Mouse (Mus musculus) stomach, embryonic 16.5 days (tissue): Measurements from ENCODE around the gene Pcsk5. TPM values are rescaled to one million over a fixed set of nuclear protein-coding genes. Genes with fewer than 3 reads are reported as not detected.

Source experiments
- ATAC-seq: fragments of 200-750 bp; cut with Nextera tagmentation; 2 replicates; pipeline ENCODE4 v1.8.0; 2017; ENCODE audit warnings: moderate number of reproducible peaks, moderate TSS enrichment; ENCODE audit not compliant: insufficient read depth, low FRiP score
- H3K27ac ChIP-seq: fragments of 300-500 bp; sonication (generic); 2 replicates; pipeline ENCODE4 v1.5.1; 2014; ENCODE audit warnings: low read length
- H3K27me3 ChIP-seq: fragments of 300-500 bp; sonication (generic); 2 replicates; pipeline ENCODE4 v1.6.1; 2014; ENCODE audit warnings: low read length, control low read depth, mixed read lengths; ENCODE audit not compliant: control insufficient read depth, insufficient read depth
- H3K36me3 ChIP-seq: fragments of 300-500 bp; sonication (generic); 2 replicates; pipeline ENCODE4 v1.6.1; 2014; ENCODE audit warnings: low read length; ENCODE audit not compliant: control insufficient read depth, insufficient read depth
- H3K4me1 ChIP-seq: fragments of 300-500 bp; sonication (generic); 2 replicates; pipeline ENCODE4 v1.6.1; 2014; ENCODE audit warnings: low read length, control low read depth, mixed read lengths; ENCODE audit not compliant: control insufficient read depth, insufficient read depth
- H3K4me2 ChIP-seq: fragments of 300-500 bp; sonication (generic); 2 replicates; pipeline ENCODE4 v1.6.1; 2014; ENCODE audit warnings: low read depth, low read length, mixed read lengths
- H3K4me3 ChIP-seq: fragments of 300-500 bp; sonication (generic); replicated peaks from 2 replicates; pipeline ENCODE4 v1.5.1; 2014; ENCODE audit warnings: mild to moderate bottlenecking, low read length
- H3K9ac ChIP-seq: fragments of 300-500 bp; sonication (generic); 2 replicates; pipeline ENCODE4 v1.6.1; 2014; ENCODE audit warnings: low read length
- H3K9me3 ChIP-seq: fragments of 300-500 bp; sonication (generic); replicated peaks from 2 replicates; pipeline ENCODE4 v1.6.1; 2016; ENCODE audit warnings: low read length, control low read depth; ENCODE audit not compliant: control insufficient read depth
- WGBS: fragments of 180-500 bp; shearing (Covaris S2); extraction: QIAGEN DNeasy Blood & Tissue Kit; methylation state at CpG from one replicate; pipeline ENCODE4 v1.1.7; 2014; 5-methylcytosine and 5-hydroxymethylcytosine counted together
- polyA plus RNA-seq: library from polyadenylated mRNA; unstranded; fragments of >200 nt; fragmentation: Nextera tagmentation; extraction: Ambion mirVana; gene quantifications from 2 replicates; pipeline ENCODE4 v1.2.1, GENCODE M21; 2015

Gene Pcsk5
- polyA plus RNA-seq, 1 experiment from 2014 or later = 12.1 TPM

- H3K9me3 ChIP-seq = no peaks in the 10 kb centered on the region
- no peak for ATAC-seq
- WGBS = 89% methylated on average over 10 of the region's 10 CpGs
- H3K4me3 ChIP-seq = no peak overlapping the region
- no peak overlapping the region for H3K9ac ChIP-seq
- no peaks in the 10 kb centered on the region for H3K36me3 ChIP-seq
- H3K27ac ChIP-seq = no peak overlapping the region
- H3K4me1 ChIP-seq = no peaks in the 10 kb centered on the region
- H3K27me3 ChIP-seq = no peaks in the 10 kb centered on the region
- no peak overlapping the region for H3K4me2 ChIP-seq
These were observed 120.4 kb downstream of the Pcsk5 start for GRCm38 (mm10) chr19:17717066-17717465.

GRCm38 (mm10) chr19:17715281-17715955 is 122.0 kb downstream of the Pcsk5 start:
- Histone ChIP-seq H3K9ac (no peak overlapping the region), H3K27ac (no peak overlapping the region), H3K4me3 (no peak overlapping the region), H3K4me1 (no peaks in the 10 kb centered on the region), H3K4me2 (no peak overlapping the region), H3K27me3 (no peaks in the 10 kb centered on the region), H3K36me3 (no peaks in the 10 kb centered on the region), H3K9me3 (no peaks in the 10 kb centered on the region)
- ATAC-seq = no peak
- 43% methylated on average over 9 of the region's 9 CpGs for WGBS

GRCm38 (mm10) chr19:17691626-17692025 is 145.8 kb downstream of the Pcsk5 start:
- H3K27ac ChIP-seq = no peak overlapping the region
- ATAC-seq = no peak
- no peaks in the 10 kb centered on the region for H3K27me3 ChIP-seq
- no peaks in the 10 kb centered on the region for H3K36me3 ChIP-seq
- no peak overlapping the region for H3K4me2 ChIP-seq
- H3K4me3 ChIP-seq = no peak overlapping the region
- no peak overlapping the region for H3K9ac ChIP-seq
- WGBS = 90% methylated on average over 6 of the region's 6 CpGs
- no peaks in the 10 kb centered on the region for H3K9me3 ChIP-seq
- H3K4me1 ChIP-seq = no peaks in the 10 kb centered on the region

GRCm38 (mm10) chr19:17678371-17678770 is 159.1 kb downstream of the Pcsk5 start:
- H3K27ac ChIP-seq = no peak overlapping the region
- no peaks in the 10 kb centered on the region for H3K9me3 ChIP-seq
- no peak overlapping the region for H3K4me3 ChIP-seq
- H3K27me3 ChIP-seq = no peaks in the 10 kb centered on the region
- ATAC-seq = no peak
- H3K4me2 ChIP-seq = no peak overlapping the region
- 72% methylated on average over 7 of the region's 7 CpGs for WGBS
- no peak overlapping the region for H3K9ac ChIP-seq
- no peaks in the 10 kb centered on the region; the same call in 1 of the 2 replicates for H3K36me3 ChIP-seq
- no peaks in the 10 kb centered on the region for H3K4me1 ChIP-seq

DNA sequence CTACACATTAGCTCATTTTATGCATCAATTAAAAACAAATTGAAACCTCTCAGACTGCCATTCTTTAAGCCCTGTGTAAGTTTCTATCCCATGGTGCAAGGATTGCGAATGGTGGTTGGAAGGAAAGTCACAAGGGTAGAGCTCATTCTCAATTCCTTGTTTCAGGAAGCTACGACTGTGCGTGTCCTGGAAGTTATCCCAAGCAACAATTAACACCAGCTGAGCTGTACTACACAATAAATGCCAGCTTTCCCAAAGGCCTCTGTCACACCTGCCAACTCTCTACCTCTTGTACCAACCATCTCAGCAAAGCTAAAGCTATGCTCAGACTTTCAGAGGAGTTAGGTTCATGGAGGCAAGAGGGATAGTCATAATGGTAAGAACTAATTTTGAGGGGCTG is 174.8 kb downstream of the Pcsk5 start:
- Histone ChIP-seq H3K36me3 (no peaks in the 10 kb centered on the region), H3K4me1 (no peaks in the 10 kb centered on the region), H3K9ac (no peak overlapping the region), H3K4me2 (no peak overlapping the region), H3K4me3 (no peak overlapping the region), H3K27me3 (no peaks in the 10 kb centered on the region), H3K27ac (no peak overlapping the region), H3K9me3 (no peaks in the 10 kb centered on the region)
- 85% methylated on average over 3 of the region's 3 CpGs for WGBS
- ATAC-seq = no peak

- 83% methylated on average over 6 of the region's 6 CpGs for WGBS
These were observed 175.2 kb downstream of the Pcsk5 start for GRCm38 (mm10) chr19:17662271-17662670.

GRCm38 (mm10) chr19:17659321-17659720 is 178.1 kb downstream of the Pcsk5 start:
- Histone ChIP-seq H3K36me3 (no peaks in the 10 kb centered on the region), H3K27ac (no peak overlapping the region), H3K9me3 (no peaks in the 10 kb centered on the region), H3K4me3 (no peak overlapping the region), H3K4me2 (no peak overlapping the region), H3K4me1 (no peaks in the 10 kb centered on the region), H3K27me3 (no peaks in the 10 kb centered on the region), H3K9ac (no peak overlapping the region)
- 56% methylated on average over 3 of the region's 3 CpGs for WGBS
- ATAC-seq = no peak

More at GRCm38 (mm10) chr19:17662271-17662670, 175.2 kb downstream of the Pcsk5 start:
- Histone ChIP-seq H3K4me2 (no peak overlapping the region), H3K4me1 (no peaks in the 10 kb centered on the region), H3K9ac (no peak overlapping the region), H3K4me3 (no peak overlapping the region), H3K9me3 (no peaks in the 10 kb centered on the region), H3K27me3 (no peaks in the 10 kb centered on the region), H3K36me3 (no peaks in the 10 kb centered on the region), H3K27ac (no peak overlapping the region)
- ATAC-seq = no peak

- Histone ChIP-seq H3K4me1 (no peaks in the 10 kb centered on the region), H3K4me3 (no peak overlapping the region), H3K36me3 (no peaks in the 10 kb centered on the region), H3K27ac (no peak overlapping the region), H3K9me3 (no peaks in the 10 kb centered on the region), H3K27me3 (no peaks in the 10 kb centered on the region), H3K4me2 (no peak overlapping the region), H3K9ac (no peak overlapping the region)
- 34% methylated on average over 5 of the region's 5 CpGs for WGBS
- no peak; the same call in 1 of the 2 replicates for ATAC-seq
These were observed 186.5 kb downstream of the Pcsk5 start for GRCm38 (mm10) chr19:17650831-17651502.

DNA sequence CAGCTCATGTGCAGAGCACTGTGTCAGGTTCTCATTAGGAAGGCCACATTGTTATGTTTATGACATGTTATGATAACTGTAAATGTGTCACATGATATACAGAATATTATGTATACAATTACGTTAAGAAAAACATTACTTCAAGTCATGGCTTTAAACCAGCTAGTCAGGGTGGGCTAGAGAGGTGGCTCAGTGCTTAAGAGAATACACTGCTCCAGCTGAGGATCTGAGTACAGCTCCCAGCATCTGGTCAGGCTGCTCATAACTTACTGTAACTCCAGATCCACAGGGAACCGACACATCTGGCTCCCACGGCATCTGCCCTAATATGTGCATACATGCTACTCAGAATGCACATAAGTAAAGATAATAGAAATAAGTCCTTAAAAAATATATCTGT is 187.5 kb downstream of the Pcsk5 start:
- no peaks in the 10 kb centered on the region for H3K36me3 ChIP-seq
- no peaks in the 10 kb centered on the region for H3K9me3 ChIP-seq
- no peak for ATAC-seq
- H3K9ac ChIP-seq = no peak overlapping the region
- WGBS = 64% methylated on average over 3 of the region's 3 CpGs
- H3K4me1 ChIP-seq = no peaks in the 10 kb centered on the region
- H3K4me2 ChIP-seq = no peak overlapping the region
- no peak overlapping the region for H3K27ac ChIP-seq
- no peaks in the 10 kb centered on the region for H3K27me3 ChIP-seq
- H3K4me3 ChIP-seq = no peak overlapping the region
